Mouse (Mus musculus) MEL (cell line): ENCODE results near the gene Atxn7l1. TPM values are rescaled to one million over a fixed set of nuclear protein-coding genes. Genes with fewer than 3 reads are reported as not detected.

Experiments
- DNase-seq: peaks from one replicate; pipeline ENCODE4 v3.0.0; 2011; ENCODE audit warnings: low read depth, low spot score
- H3K27ac ChIP-seq: 2 replicates; pipeline ENCODE4 v1.5.1; 2012; ENCODE audit warnings: low read depth, mild to moderate bottlenecking, control low read depth, low read length, moderate library complexity; ENCODE audit not compliant: control insufficient read depth
- H3K27me3 ChIP-seq, 2 experiments: fragments of 150-350 bp in 1 of 2; sonication (generic) in 1 of 2; 2 replicates each; pipeline ENCODE4 v1.6.1; 2012; ENCODE audit warnings: low read length in 2 of 2, mild to moderate bottlenecking in 2 of 2, improper control_type of control experiment in 1 of 2, moderate library complexity in 1 of 2; ENCODE audit not compliant: insufficient read depth in 2 of 2, control insufficient read depth in 1 of 2
- H3K36me3 ChIP-seq, 2 experiments: 2 replicates each; pipeline ENCODE4 v1.6.1; 2012 to 2014; ENCODE audit warnings: low read length in 2 of 2, improper control_type of control experiment in 1 of 2, inconsistent platforms in 1 of 2, mild to moderate bottlenecking in 1 of 2; ENCODE audit not compliant: insufficient read depth in 2 of 2, control insufficient read depth in 1 of 2
- H3K4me1 ChIP-seq, 2 experiments: fragments of 150-350 bp in 1 of 2; sonication (generic) in 1 of 2; 2 replicates each; pipeline ENCODE4 v1.6.1; 2012; ENCODE audit warnings: low read length in 2 of 2, improper control_type of control experiment in 1 of 2, mild to moderate bottlenecking in 1 of 2; ENCODE audit not compliant: insufficient read depth in 2 of 2, control insufficient read depth in 1 of 2
- H3K4me3 ChIP-seq, 2 experiments: fragments of 150-350 bp in 1 of 2; sonication (generic) in 1 of 2; 2 replicates each; pipeline ENCODE4 v1.5.1; 2012; ENCODE audit warnings: low read depth in 2 of 2, low read length in 2 of 2, mild to moderate bottlenecking in 2 of 2, moderate library complexity in 2 of 2, control low read depth in 1 of 2, improper control_type of control experiment in 1 of 2; ENCODE audit not compliant: control insufficient read depth in 1 of 2, insufficient read depth in 1 of 2
- H3K79me2 ChIP-seq: 2 replicates; pipeline ENCODE4 v1.6.1; 2012; ENCODE audit warnings: mild to moderate bottlenecking, low read length, moderate library complexity; ENCODE audit not compliant: control insufficient read depth, poor library complexity, insufficient read depth
- H3K9ac ChIP-seq: 2 replicates; pipeline ENCODE4 v1.6.1; 2012; ENCODE audit warnings: low read depth, mild to moderate bottlenecking, control low read depth, low read length, moderate library complexity; ENCODE audit not compliant: control insufficient read depth, poor library complexity, severe bottlenecking
- H3K9me3 ChIP-seq: fragments of 150-350 bp; sonication (generic); replicated peaks from 2 replicates; pipeline ENCODE4 v1.6.1; 2012; ENCODE audit warnings: mild to moderate bottlenecking, low read length, improper control_type of control experiment, moderate library complexity; ENCODE audit not compliant: insufficient read depth
- CHD2 ChIP-seq: IDR thresholded peaks from 2 replicates; pipeline ENCODE4 v1.6.1; 2011; ENCODE audit warnings: low read length, improper control_type of control experiment
- E2F4 ChIP-seq: IDR thresholded peaks from 2 replicates; pipeline ENCODE4 v1.6.1; 2011; ENCODE audit warnings: low read depth, low read length, improper control_type of control experiment, borderline replicate concordance
- EP300 ChIP-seq, 2 experiments: IDR thresholded peaks; 2 replicates each; pipeline ENCODE4 v1.6.1; 2011; ENCODE audit warnings: improper control_type of control experiment in 2 of 2, low read length in 2 of 2, low read depth in 1 of 2, mild to moderate bottlenecking in 1 of 2
- ETS1 ChIP-seq: IDR thresholded peaks from 2 replicates; pipeline ENCODE4 v1.6.1; 2012; ENCODE audit warnings: low read depth, mild to moderate bottlenecking, inconsistent platforms, low read length, improper control_type of control experiment, moderate library complexity
- GATA1 ChIP-seq: IDR thresholded peaks from 2 replicates; pipeline ENCODE4 v1.6.1; 2011; ENCODE audit warnings: low read depth, low read length, improper control_type of control experiment
- HCFC1 ChIP-seq: IDR thresholded peaks from 2 replicates; pipeline ENCODE4 v1.6.1; 2012; ENCODE audit warnings: low read depth, mild to moderate bottlenecking, inconsistent platforms, low read length, improper control_type of control experiment, moderate library complexity
- JUND ChIP-seq: IDR thresholded peaks from 2 replicates; pipeline ENCODE4 v1.6.1; 2011; ENCODE audit warnings: low read depth, mild to moderate bottlenecking, improper control_type of control experiment, low read length
- KAT2A ChIP-seq: conservative IDR thresholded peaks from 2 replicates; pipeline ENCODE4 v1.6.1; 2012; ENCODE audit warnings: low read depth, low read length, improper control_type of control experiment, inconsistent platforms
- MAX ChIP-seq: IDR thresholded peaks from 2 replicates; pipeline ENCODE4 v1.6.1; 2011; ENCODE audit warnings: low read length, improper control_type of control experiment
- MEF2A ChIP-seq: IDR thresholded peaks from 2 replicates; pipeline ENCODE4 v1.6.1; 2014; ENCODE audit warnings: low read depth, mild to moderate bottlenecking, inconsistent platforms, low read length, improper control_type of control experiment; ENCODE audit not compliant: poor library complexity, insufficient replicate concordance, severe bottlenecking; ENCODE audit errors: extremely low read depth
- MXI1 ChIP-seq: IDR thresholded peaks from 2 replicates; pipeline ENCODE4 v1.6.1; 2011; ENCODE audit warnings: mild to moderate bottlenecking, low read depth, low read length, improper control_type of control experiment
- POLR2A ChIP-seq, 2 experiments: IDR thresholded peaks; 2 replicates each; pipeline ENCODE4 v1.6.1; 2011 to 2012; ENCODE audit warnings: low read length in 2 of 2, mild to moderate bottlenecking in 2 of 2, control low read depth in 1 of 2, improper control_type of control experiment in 1 of 2, low read depth in 1 of 2, moderate library complexity in 1 of 2; ENCODE audit not compliant: control insufficient read depth in 1 of 2, insufficient read depth in 1 of 2, poor library complexity in 1 of 2
- POLR2AphosphoS2 ChIP-seq: IDR thresholded peaks from 2 replicates; pipeline ENCODE4 v1.6.1; 2011; ENCODE audit warnings: low read length, improper control_type of control experiment
- POLR2AphosphoS5 ChIP-seq: IDR thresholded peaks from 2 replicates; pipeline ENCODE4 v1.6.1; 2012; ENCODE audit warnings: low read depth, borderline replicate concordance, mild to moderate bottlenecking, inconsistent platforms, low read length, moderate library complexity, mixed read lengths
- RAD21 ChIP-seq: IDR thresholded peaks from 2 replicates; pipeline ENCODE4 v1.6.1; 2011; ENCODE audit warnings: mild to moderate bottlenecking, low read depth, low read length, improper control_type of control experiment
- RCOR1 ChIP-seq: IDR thresholded peaks from 2 replicates; pipeline ENCODE4 v1.6.1; 2012; ENCODE audit warnings: low read depth, mild to moderate bottlenecking, inconsistent platforms, low read length, improper control_type of control experiment
- SMC3 ChIP-seq: IDR thresholded peaks from 2 replicates; pipeline ENCODE4 v1.6.1; 2011; ENCODE audit warnings: low read depth, low read length, improper control_type of control experiment
- TAL1 ChIP-seq: IDR thresholded peaks from 2 replicates; pipeline ENCODE4 v1.6.1; 2012; ENCODE audit warnings: mild to moderate bottlenecking, inconsistent platforms, low read length, moderate library complexity, mixed read lengths
- TBP ChIP-seq: IDR thresholded peaks from 2 replicates; pipeline ENCODE4 v1.8.0; 2011; ENCODE audit warnings: low read depth, low read length, improper control_type of control experiment
- TCF12 ChIP-seq: IDR thresholded peaks from 2 replicates; pipeline ENCODE4 v1.6.1; 2014; ENCODE audit warnings: low read depth, mild to moderate bottlenecking, inconsistent platforms, low read length, improper control_type of control experiment, moderate library complexity
- UBTF ChIP-seq: IDR thresholded peaks from 2 replicates; pipeline ENCODE4 v1.6.1; 2012; ENCODE audit warnings: low read depth, mild to moderate bottlenecking, inconsistent platforms, low read length, improper control_type of control experiment, moderate library complexity, borderline replicate concordance; ENCODE audit not compliant: insufficient read depth
- USF2 ChIP-seq, 2 experiments: IDR thresholded peaks; 2 replicates each; pipeline ENCODE4 v1.6.1; 2011 to 2012; ENCODE audit warnings: improper control_type of control experiment in 2 of 2, low read length in 2 of 2, borderline replicate concordance in 1 of 2, inconsistent platforms in 1 of 2, low read depth in 1 of 2, mild to moderate bottlenecking in 1 of 2; ENCODE audit not compliant: insufficient read depth in 1 of 2
- ZKSCAN1 ChIP-seq: IDR thresholded peaks from 2 replicates; pipeline ENCODE4 v1.6.1; 2012; ENCODE audit warnings: low read depth, mild to moderate bottlenecking, inconsistent platforms, low read length, improper control_type of control experiment, moderate library complexity
- polyA plus RNA-seq, 2 experiments: library from polyadenylated mRNA; stranded (reverse) in 1 of 2; unstranded in 1 of 2; fragments of >175 nt in 1 of 2; fragments of >200 nt in 1 of 2; gene quantifications; 2 replicates each; pipeline versions ENCODE4 v1.2.1 to v1.2.4; 2012; ENCODE audit warnings: low replicate concordance in 2 of 2, low read depth in 1 of 2; ENCODE audit not compliant: insufficient read length in 2 of 2, insufficient read depth in 1 of 2, missing spikeins in 1 of 2
- total RNA-seq: library from RNA; depleted of rRNA; stranded (reverse); fragments of 300-350 nt; gene quantifications from 2 replicates; pipeline ENCODE4 v1.2.3, GENCODE M21; 2012

The Atxn7l1 gene
- total and polyA plus RNA-seq, 3 experiments, result 11.6 to 50.3 TPM; not detected in 1

GRCm38 (mm10) chr12:33359878-33360482 lies 212.5 kb downstream of the Atxn7l1 start:
- peaks cover 0 to 24% of the 10 kb centered on the region in 2 experiments; a peak in 2 of 4 replicates for H3K36me3 ChIP-seq
- H3K27ac ChIP-seq, result no peak overlapping the region

GRCm38 (mm10) chr12:33360729-33361128 lies 213.2 kb downstream of the Atxn7l1 start:
- Histone ChIP-seq H3K27me3 (no peaks in the 10 kb centered on the region), H3K9me3 (no peaks in the 10 kb centered on the region), H3K4me1 (no peaks in the 10 kb centered on the region), H3K9ac (no peak overlapping the region), H3K4me3 (no peak overlapping the region), H3K36me3 (peaks cover 0 to 17% of the 10 kb centered on the region in 2 experiments; a peak in 2 of 4 replicates), H3K27ac (no peak overlapping the region), H3K79me2 (no peaks in the 10 kb centered on the region)
- no peak for DNase-seq
- TF ChIP-seq HCFC1, result no peak
- TF ChIP-seq GATA1, result no peak
- no peak for TF ChIP-seq MXI1
- TF ChIP-seq EP300 (IDR thresholded peaks at IDR 0.05; ENCODE audit: low read depth in 1 of 2, low read length in 2 of 2), result no peak
- no peak for TF ChIP-seq E2F4
- no peak for TF ChIP-seq RCOR1
- TF ChIP-seq JUND, result no peak
- TF ChIP-seq MEF2A, result no peak
- TF ChIP-seq CHD2, result no peak
- TF ChIP-seq SMC3, result no peak

More at GRCm38 (mm10) chr12:33359878-33360482, 212.5 kb downstream of the Atxn7l1 start:
- Histone ChIP-seq H3K9ac (no peak overlapping the region), H3K4me1 (no peaks in the 10 kb centered on the region), H3K4me3 (no peak overlapping the region), H3K27me3 (no peaks in the 10 kb centered on the region), H3K79me2 (no peaks in the 10 kb centered on the region), H3K9me3 (no peaks in the 10 kb centered on the region)
- no peak for DNase-seq
- TF ChIP-seq POLR2A (IDR thresholded peaks at IDR 0.05; ENCODE audit: control insufficient read depth in 1 of 2, insufficient read depth in 1 of 2, low read depth in 1 of 2, low read length in 2 of 2, poor library complexity in 1 of 2) (no peak), POLR2AphosphoS2 (no peak), E2F4 (no peak)

- Histone ChIP-seq H3K27ac (no peak overlapping the region), H3K4me1 (no peaks in the 10 kb centered on the region; a peak in 1 of 4 replicates), H3K9me3 (no peaks in the 10 kb centered on the region), H3K27me3 (no peaks in the 10 kb centered on the region), H3K9ac (no peak overlapping the region), H3K4me3 (no peak overlapping the region), H3K79me2 (no peaks in the 10 kb centered on the region), H3K36me3 (peaks cover 2 to 13% of the 10 kb centered on the region in 2 experiments; a peak in 3 of 4 replicates)
- DNase-seq, result no peak
- TF ChIP-seq POLR2AphosphoS5 (no peak), ETS1 (no peak), USF2 (IDR thresholded peaks at IDR 0.05; ENCODE audit: borderline replicate concordance in 1 of 2, insufficient read depth in 1 of 2, low read depth in 1 of 2, low read length in 2 of 2) (no peak), TBP (no peak), MXI1 (no peak), POLR2AphosphoS2 (no peak), UBTF (no peak), KAT2A (no peak), MAX (no peak), TAL1 (no peak), RAD21 (no peak), E2F4 (no peak), SMC3 (no peak), ZKSCAN1 (no peak), TCF12 (no peak)
These were observed 217.0 kb downstream of the Atxn7l1 start for GRCm38 (mm10) chr12:33364511-33364910.
